Mouse (Mus musculus): Measurements from ENCODE around the gene Klf13. TPM values are rescaled to one million over a fixed set of nuclear protein-coding genes. Genes with fewer than 3 reads are reported as not detected.
A peak's percentile ranks its signal among the peaks of the same experiment; 100 is the strongest.

Klf13 gene
- total RNA-seq, 1 experiment: 29.4 TPM

GRCm38 (mm10) chr7:63917693-63918092 lies 21.0 kb downstream of the Klf13 start:
- H3K36me3 ChIP-seq (ENCODE audit: control insufficient read depth, insufficient read depth, low read length, poor library complexity, severe bottlenecking): no peaks in the 10 kb centered on the region; the same call in 1 of the 2 replicates
- H3K9me3 ChIP-seq (ENCODE audit: control insufficient read depth, insufficient read depth, low read depth, low read length): no peaks in the 10 kb centered on the region
- TF ChIP-seq ZNF384 (IDR thresholded peaks at IDR 0.05; ENCODE audit: low read depth, low read length): no peak
- no peak for TF ChIP-seq CHD2 (IDR thresholded peaks at IDR 0.05; ENCODE audit: low read depth, low read length)
- TF ChIP-seq ZC3H11A (IDR thresholded peaks at IDR 0.05; ENCODE audit: borderline replicate concordance, low read depth, low read length): no peak
- TF ChIP-seq MAFK (IDR thresholded peaks at IDR 0.05; ENCODE audit: insufficient read depth, low read depth, low read length): no peak
- TF ChIP-seq HCFC1 (IDR thresholded peaks at IDR 0.05; ENCODE audit: borderline replicate concordance, insufficient read depth, low read length): no peak
- H3K27ac ChIP-seq (ENCODE audit: insufficient read depth, low read depth, low read length, poor library complexity, severe bottlenecking): no peak overlapping the region
- no peak for DNase-seq (ENCODE audit: low read depth, low spot score)
- no peak overlapping the region for H3K9ac ChIP-seq (ENCODE audit: insufficient read depth, low read depth, low read length, poor library complexity, severe bottlenecking)
- in situ Hi-C loops (cut with MboI; ENCODE audit: low sequenced_read_pairs in 2 of 2, unreplicated experiment in 2 of 2): no loop called here
- H3K4me3 ChIP-seq (ENCODE audit: insufficient read depth in 1 of 2, low read depth in 1 of 2, low read length in 2 of 2, poor library complexity in 1 of 2, severe bottlenecking in 1 of 2): no peak overlapping the region
- peaks cover 11 to 43% of the 10 kb centered on the region in 2 experiments; a peak in 3 of 4 replicates for H3K4me1 ChIP-seq (ENCODE audit: control insufficient read depth in 2 of 2, insufficient read depth in 2 of 2, low read length in 2 of 2, poor library complexity in 1 of 2)

DNA sequence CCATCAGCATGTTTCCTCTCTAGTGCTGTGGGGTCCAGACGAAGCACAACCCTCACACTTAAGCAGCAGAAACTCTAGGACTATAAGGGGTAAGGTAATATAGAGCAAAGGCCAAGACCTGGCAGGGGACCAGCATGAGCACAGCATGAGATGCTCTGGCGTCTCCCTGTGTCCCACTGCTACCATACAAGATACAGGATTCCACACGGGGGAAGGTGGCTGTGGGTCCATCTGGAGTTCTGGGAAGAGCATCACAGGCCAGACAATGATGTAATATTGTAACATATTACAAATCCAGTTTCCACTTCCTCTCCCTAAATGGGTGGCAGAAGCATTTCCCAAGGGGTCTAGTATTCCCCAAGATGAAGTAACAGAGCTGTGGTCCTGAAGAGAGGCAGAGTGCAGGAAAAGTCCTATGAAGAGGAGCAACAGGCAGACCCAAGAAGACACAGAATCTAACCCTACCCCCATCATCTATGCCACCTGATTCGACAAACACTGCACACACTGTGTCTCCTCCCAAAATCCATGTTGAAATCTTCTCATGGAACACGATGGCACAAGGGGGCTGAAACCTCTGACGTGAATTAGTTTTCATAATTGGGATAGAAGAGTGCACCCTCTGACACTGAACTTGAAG lies 22.3 kb downstream of the Klf13 start, which contains the start of gene E030018B13Rik:
E030018B13Rik (plus strand) TSS at position 590 of the 640 bp plus-strand sequence.
- no peaks in the 10 kb centered on the region; the same call in 1 of the 2 replicates for H3K36me3 ChIP-seq (ENCODE audit: control insufficient read depth, insufficient read depth, low read length, poor library complexity, severe bottlenecking)
- H3K9me3 ChIP-seq (ENCODE audit: control insufficient read depth, insufficient read depth, low read depth, low read length): no peaks in the 10 kb centered on the region
- H3K4me3 ChIP-seq (ENCODE audit: insufficient read depth in 1 of 2, low read depth in 1 of 2, low read length in 2 of 2, poor library complexity in 1 of 2, severe bottlenecking in 1 of 2): no peak within 1 kb of the TSS
- no peak within 1 kb of the TSS for H3K9ac ChIP-seq (ENCODE audit: insufficient read depth, low read depth, low read length, poor library complexity, severe bottlenecking)
- no peak for DNase-seq (ENCODE audit: low read depth, low spot score)
- TF ChIP-seq HCFC1 (IDR thresholded peaks at IDR 0.05; ENCODE audit: borderline replicate concordance, insufficient read depth, low read length) (no peak), ZNF384 (IDR thresholded peaks at IDR 0.05; ENCODE audit: low read depth, low read length) (no peak), MAFK (IDR thresholded peaks at IDR 0.05; ENCODE audit: insufficient read depth, low read depth, low read length) (no peak), ZC3H11A (IDR thresholded peaks at IDR 0.05; ENCODE audit: borderline replicate concordance, low read depth, low read length) (no peak), CHD2 (IDR thresholded peaks at IDR 0.05; ENCODE audit: low read depth, low read length) (no peak)
- H3K27ac ChIP-seq (ENCODE audit: insufficient read depth, low read depth, low read length, poor library complexity, severe bottlenecking): no peak within 1 kb of the TSS
- H3K4me1 ChIP-seq (ENCODE audit: control insufficient read depth in 2 of 2, insufficient read depth in 2 of 2, low read length in 2 of 2, poor library complexity in 1 of 2): peaks cover 13 to 50% of the 10 kb centered on the region in 2 experiments; a peak in 3 of 4 replicates
- in situ Hi-C loops (cut with MboI; ENCODE audit: low sequenced_read_pairs in 2 of 2, unreplicated experiment in 2 of 2): no loop called here

GRCm38 (mm10) chr7:63914891-63915290 lies 23.8 kb downstream of the Klf13 start:
- Histone ChIP-seq H3K27ac (ENCODE audit: insufficient read depth, low read depth, low read length, poor library complexity, severe bottlenecking) (no peak overlapping the region), H3K4me1 (ENCODE audit: control insufficient read depth in 2 of 2, insufficient read depth in 2 of 2, low read length in 2 of 2, poor library complexity in 1 of 2) (peaks cover 10 to 58% of the 10 kb centered on the region in 2 experiments), H3K36me3 (ENCODE audit: control insufficient read depth, insufficient read depth, low read length, poor library complexity, severe bottlenecking) (no peaks in the 10 kb centered on the region; the same call in 1 of the 2 replicates), H3K4me3 (ENCODE audit: insufficient read depth in 1 of 2, low read depth in 1 of 2, low read length in 2 of 2, poor library complexity in 1 of 2, severe bottlenecking in 1 of 2) (no peak overlapping the region), H3K9me3 (ENCODE audit: control insufficient read depth, insufficient read depth, low read depth, low read length) (no peaks in the 10 kb centered on the region), H3K9ac (ENCODE audit: insufficient read depth, low read depth, low read length, poor library complexity, severe bottlenecking) (no peak overlapping the region)
- in situ Hi-C loops (cut with MboI; ENCODE audit: low sequenced_read_pairs in 2 of 2, unreplicated experiment in 2 of 2): no loop called here
- DNase-seq (ENCODE audit: low read depth, low spot score): no peak
- TF ChIP-seq HCFC1 (IDR thresholded peaks at IDR 0.05; ENCODE audit: borderline replicate concordance, insufficient read depth, low read length): no peak
- no peak for TF ChIP-seq ZC3H11A (IDR thresholded peaks at IDR 0.05; ENCODE audit: borderline replicate concordance, low read depth, low read length)
- no peak for TF ChIP-seq CHD2 (IDR thresholded peaks at IDR 0.05; ENCODE audit: low read depth, low read length)
- no peak for TF ChIP-seq ZNF384 (IDR thresholded peaks at IDR 0.05; ENCODE audit: low read depth, low read length)

DNA sequence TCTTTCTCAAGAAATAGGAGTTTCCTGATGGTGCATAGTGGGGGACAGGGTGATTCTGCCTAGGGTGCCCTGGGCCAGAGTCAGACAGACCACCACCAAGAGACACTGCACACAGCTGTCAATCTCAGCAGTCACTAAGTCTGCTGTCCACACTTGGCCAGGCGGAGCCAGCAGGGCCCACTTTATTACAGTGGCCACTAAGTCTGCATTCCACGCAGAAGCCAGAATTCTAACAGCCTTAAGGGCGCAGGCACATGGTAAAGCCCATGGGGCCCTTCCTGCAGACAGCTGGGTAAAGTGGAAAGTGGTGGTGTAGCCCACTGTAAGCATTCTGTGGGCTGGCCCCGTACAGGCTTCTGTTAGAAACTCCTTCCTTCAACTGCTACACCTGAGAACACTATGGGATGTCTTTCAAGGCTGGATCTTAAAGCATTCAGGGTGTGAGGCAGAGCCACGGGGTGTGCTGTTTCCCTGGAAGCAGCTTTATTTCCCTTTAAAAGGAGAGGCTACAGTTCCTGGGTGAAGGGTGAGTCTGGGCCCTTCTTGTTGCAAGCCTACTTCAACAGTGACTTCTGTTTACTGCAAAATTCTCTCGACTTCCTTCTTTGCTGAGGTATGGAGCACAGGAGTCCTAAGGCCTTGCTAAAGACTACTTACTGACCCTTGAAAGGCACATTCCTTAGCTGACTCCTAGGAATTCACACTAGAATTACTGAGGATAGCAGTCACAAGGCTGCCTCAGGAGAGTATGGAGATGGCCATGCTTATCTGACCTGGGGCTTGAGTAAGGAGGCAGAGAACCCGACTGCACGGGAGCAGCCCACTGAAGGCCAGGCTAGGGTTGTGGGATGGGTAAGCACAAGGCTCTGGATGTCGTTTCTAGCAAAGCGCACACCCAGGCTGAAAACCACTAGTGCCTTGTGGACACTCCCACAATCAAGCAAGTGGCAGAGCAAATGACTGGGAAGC lies 24.7 kb downstream of the Klf13 start:
- Histone ChIP-seq H3K36me3 (ENCODE audit: control insufficient read depth, insufficient read depth, low read length, poor library complexity, severe bottlenecking) (no peaks in the 10 kb centered on the region; the same call in 1 of the 2 replicates), H3K9me3 (ENCODE audit: control insufficient read depth, insufficient read depth, low read depth, low read length) (no peaks in the 10 kb centered on the region), H3K4me1 (ENCODE audit: control insufficient read depth in 2 of 2, insufficient read depth in 2 of 2, low read length in 2 of 2, poor library complexity in 1 of 2) (peaks cover 10 to 51% of the 10 kb centered on the region in 2 experiments), H3K4me3 (ENCODE audit: insufficient read depth in 1 of 2, low read depth in 1 of 2, low read length in 2 of 2, poor library complexity in 1 of 2, severe bottlenecking in 1 of 2) (peak overlapping the region in 1 of 2 experiments; percentile 22; a peak in 1 of 4 replicates), H3K9ac (ENCODE audit: insufficient read depth, low read depth, low read length, poor library complexity, severe bottlenecking) (peak overlapping the region; percentile 28; the same call in 1 of the 2 replicates), H3K27ac (ENCODE audit: insufficient read depth, low read depth, low read length, poor library complexity, severe bottlenecking) (peak overlapping the region; percentile 77)
- TF ChIP-seq ZNF384 (IDR thresholded peaks at IDR 0.05; ENCODE audit: low read depth, low read length) (no peak), ZC3H11A (IDR thresholded peaks at IDR 0.05; ENCODE audit: borderline replicate concordance, low read depth, low read length) (no peak), CHD2 (IDR thresholded peaks at IDR 0.05; ENCODE audit: low read depth, low read length) (no peak), HCFC1 (IDR thresholded peaks at IDR 0.05; ENCODE audit: borderline replicate concordance, insufficient read depth, low read length) (no peak), MAFK (IDR thresholded peaks at IDR 0.05; ENCODE audit: insufficient read depth, low read depth, low read length) (no peak)
- in situ Hi-C loops (cut with MboI; ENCODE audit: low sequenced_read_pairs in 2 of 2, unreplicated experiment in 2 of 2): no loop called here
- DNase-seq (ENCODE audit: low read depth, low spot score): no peak
